Mouse (Mus musculus) forebrain, postnatal 0 days (tissue): Measurements from ENCODE around the gene Swsap1. TPM values are rescaled to one million over a fixed set of nuclear protein-coding genes. Genes with fewer than 3 reads are reported as not detected.

Experiments used
- ATAC-seq: fragments of 200-750 bp; cut with Nextera tagmentation; 2 replicates; pipeline ENCODE4 v1.8.0; 2017; ENCODE audit warnings: mild to moderate bottlenecking, moderate library complexity
- DNase-seq: peaks from one replicate; pipeline ENCODE4 v3.0.0-alpha.2; 2015
- H3K27ac ChIP-seq: fragments of 300-500 bp; sonication (generic); 2 replicates; pipeline ENCODE4 v1.5.1; 2014; ENCODE audit warnings: low read depth, mild to moderate bottlenecking, antibody characterized with exemption, low read length, moderate library complexity, mixed read lengths
- H3K27me3 ChIP-seq: fragments of 300-500 bp; sonication (generic); 2 replicates; pipeline ENCODE4 v1.6.1; 2014; ENCODE audit warnings: mild to moderate bottlenecking, low read length, mixed read lengths; ENCODE audit not compliant: insufficient read depth
- H3K36me3 ChIP-seq: fragments of 300-500 bp; sonication (generic); 2 replicates; pipeline ENCODE4 v1.6.1; 2014; ENCODE audit warnings: mild to moderate bottlenecking, moderate library complexity; ENCODE audit not compliant: insufficient read depth
- H3K4me1 ChIP-seq: fragments of 300-500 bp; sonication (generic); 2 replicates; pipeline ENCODE4 v1.6.1; 2014; ENCODE audit warnings: antibody characterized with exemption; ENCODE audit not compliant: insufficient read depth
- H3K4me2 ChIP-seq: fragments of 300-500 bp; sonication (generic); 2 replicates; pipeline ENCODE4 v1.6.1; 2014; ENCODE audit warnings: low read depth, mild to moderate bottlenecking, moderate library complexity
- H3K4me3 ChIP-seq: fragments of 300-500 bp; sonication (generic); 2 replicates; pipeline ENCODE4 v1.5.1; 2014; ENCODE audit warnings: low read depth, low read length, mixed read lengths
- H3K9ac ChIP-seq: fragments of 300-500 bp; sonication (generic); 2 replicates; pipeline ENCODE4 v1.6.1; 2014; ENCODE audit warnings: mild to moderate bottlenecking
- H3K9me3 ChIP-seq: fragments of 300-500 bp; sonication (generic); 2 replicates; pipeline ENCODE4 v1.6.1; 2016; ENCODE audit warnings: low read length
- CTCF ChIP-seq: sonication (generic); IDR thresholded peaks from 2 replicates; pipeline ENCODE4 v1.5.1; 2016; ENCODE audit warnings: antibody characterized with exemption, control low read depth, low read depth
- WGBS: fragments of 180-500 bp; shearing (Covaris S2); extraction: QIAGEN DNeasy Blood & Tissue Kit; methylation state at CpG from one replicate; pipeline ENCODE4 v1.1.7; 2014; 5-methylcytosine and 5-hydroxymethylcytosine counted together
- polyA plus RNA-seq: library from polyadenylated mRNA; unstranded; fragments of >200 nt; fragmentation: Nextera tagmentation; extraction: Ambion mirVana; gene quantifications from 2 replicates; pipeline ENCODE4 v1.2.1, GENCODE M21; 2015
- total RNA-seq: library from RNA; depleted of rRNA; stranded (reverse); fragments of >200 nt; gene quantifications from 2 replicates; pipeline ENCODE4 v1.2.3, GENCODE M21; 2014

The Swsap1 gene
- total and polyA plus RNA-seq, 2 experiments from 2014 or later, result 7.3 to 37.7 TPM

DNA sequence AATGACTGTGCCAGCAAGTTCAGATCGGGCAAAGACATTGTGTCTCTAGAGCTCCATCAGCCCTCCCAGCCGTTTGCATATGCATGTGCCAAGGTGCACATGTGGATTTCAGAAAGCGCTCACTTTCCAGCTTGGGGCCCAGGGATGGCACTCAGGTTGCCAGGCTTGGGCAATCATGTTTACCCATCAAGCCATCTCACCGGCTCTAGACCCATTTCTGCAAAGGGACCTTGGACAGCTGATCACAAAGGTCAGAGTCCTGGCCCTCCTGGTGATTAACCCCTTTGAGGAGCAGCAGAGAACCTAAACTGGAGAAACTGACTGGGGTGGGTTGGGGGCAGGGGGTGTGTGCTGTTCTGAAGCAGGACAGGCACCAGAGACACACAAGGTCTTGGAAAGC lies 36.7 kb downstream of the Swsap1 start:
- 71% methylated on average over 4 of the region's 4 CpGs for WGBS
- ATAC-seq, result no peak
- Histone ChIP-seq H3K9me3 (no peaks in the 10 kb centered on the region), H3K4me1 (peaks cover 8% of the 10 kb centered on the region), H3K4me2 (no peak overlapping the region), H3K9ac (no peak overlapping the region), H3K4me3 (no peak overlapping the region), H3K27me3 (peaks cover 30% of the 10 kb centered on the region), H3K27ac (no peak overlapping the region), H3K36me3 (no peaks in the 10 kb centered on the region)
- no peak for DNase-seq
- TF ChIP-seq CTCF, result no peak

DNA sequence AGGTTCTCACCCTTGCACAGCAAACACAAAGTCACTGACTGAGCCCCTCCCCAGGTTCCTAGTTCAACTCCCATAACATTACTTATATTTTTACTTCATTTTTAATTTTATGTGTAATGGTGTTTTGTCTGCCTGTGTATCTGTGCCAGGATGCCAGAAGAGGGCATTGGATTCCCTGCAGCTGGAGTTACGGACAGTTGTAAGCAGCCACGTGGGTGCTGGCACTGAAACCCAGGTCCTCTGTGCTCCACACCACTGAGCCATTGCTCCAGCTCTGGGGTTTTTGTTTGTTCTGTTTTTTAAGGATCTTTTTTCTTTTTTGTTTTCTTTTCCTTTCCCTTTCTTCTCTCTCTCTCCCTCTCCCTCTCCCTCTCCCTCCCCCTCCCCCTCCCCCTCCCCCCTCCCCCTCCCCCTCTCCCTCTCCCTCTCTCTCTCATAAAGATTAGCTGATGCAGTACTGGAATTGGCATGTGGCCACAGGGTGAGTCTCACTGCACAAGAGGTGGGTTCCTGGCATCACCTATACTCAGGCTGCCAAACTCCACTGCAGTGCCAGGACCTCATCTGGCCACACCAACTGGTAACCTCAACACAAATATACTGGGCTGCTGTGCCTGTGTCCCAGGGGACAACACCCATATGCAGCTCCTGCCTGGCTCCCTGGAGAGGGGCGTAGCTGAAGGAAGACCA lies 40.8 kb downstream of the Swsap1 start:
- DNase-seq (no peak), ATAC-seq (no peak)
- no peak overlapping the region for H3K4me2 ChIP-seq
- no peak overlapping the region for H3K9ac ChIP-seq
- H3K27ac ChIP-seq, result no peak overlapping the region
- WGBS, result 92% methylated on average over 3 of the region's 3 CpGs
- no peak for TF ChIP-seq CTCF
- no peaks in the 10 kb centered on the region for H3K9me3 ChIP-seq
- no peaks in the 10 kb centered on the region for H3K4me1 ChIP-seq
- H3K27me3 ChIP-seq, result peaks cover 3% of the 10 kb centered on the region
- no peaks in the 10 kb centered on the region for H3K36me3 ChIP-seq
- H3K4me3 ChIP-seq, result no peak overlapping the region

DNA sequence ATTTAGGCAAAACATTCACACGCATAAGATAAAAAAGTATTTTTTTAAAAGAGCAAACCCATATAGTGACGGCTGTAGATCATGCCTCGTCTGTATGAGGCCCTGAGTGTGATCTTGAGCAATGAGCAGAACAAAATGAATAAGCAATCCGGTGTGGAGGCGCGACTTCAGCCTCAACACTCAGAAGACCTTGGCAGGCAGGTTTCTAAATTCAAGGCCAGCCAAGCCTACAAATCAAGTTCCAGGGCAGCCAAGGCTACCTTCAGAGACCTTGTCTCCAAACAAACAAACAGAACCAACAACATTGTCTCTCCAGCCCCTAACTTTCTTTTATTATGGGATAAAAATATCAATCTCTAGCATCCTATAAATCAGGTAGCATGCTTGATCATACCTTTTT lies 44.7 kb downstream of the Swsap1 start:
- no peaks in the 10 kb centered on the region for H3K9me3 ChIP-seq
- H3K27me3 ChIP-seq, result no peaks in the 10 kb centered on the region
- H3K9ac ChIP-seq, result no peak overlapping the region
- no peak overlapping the region for H3K4me3 ChIP-seq
- no peak overlapping the region for H3K27ac ChIP-seq
- ATAC-seq, result no peak
- WGBS, result 94% methylated on average over 6 of the region's 6 CpGs
- no peak overlapping the region for H3K4me2 ChIP-seq
- no peak for TF ChIP-seq CTCF
- peaks cover 21% of the 10 kb centered on the region for H3K4me1 ChIP-seq
- peaks cover 11% of the 10 kb centered on the region for H3K36me3 ChIP-seq
- no peak for DNase-seq

DNA sequence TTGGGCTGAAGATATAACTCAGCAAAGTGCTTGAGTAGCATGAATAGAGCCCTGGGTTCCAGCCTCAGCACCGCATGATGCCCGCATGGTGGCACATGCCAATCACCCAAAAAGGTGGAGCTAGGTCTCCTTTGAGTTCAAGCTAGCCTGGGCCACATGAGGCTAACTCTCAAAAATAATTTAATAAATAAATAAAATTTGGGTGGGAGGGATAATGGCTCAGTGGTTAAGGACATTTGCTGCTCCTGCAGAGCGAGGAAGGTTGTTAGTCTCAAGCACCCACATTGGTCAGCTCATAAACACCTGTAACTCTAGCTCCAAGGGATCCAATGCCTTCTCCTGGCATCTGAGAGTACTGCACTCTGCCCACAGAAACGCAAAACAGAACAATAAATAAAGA lies 46.1 kb downstream of the Swsap1 start:
- peak; percentile 31; the same call in 1 of the 2 replicates for TF ChIP-seq CTCF
- 79% methylated on average over 4 of the region's 4 CpGs for WGBS
- no peak overlapping the region for H3K4me3 ChIP-seq

DNA sequence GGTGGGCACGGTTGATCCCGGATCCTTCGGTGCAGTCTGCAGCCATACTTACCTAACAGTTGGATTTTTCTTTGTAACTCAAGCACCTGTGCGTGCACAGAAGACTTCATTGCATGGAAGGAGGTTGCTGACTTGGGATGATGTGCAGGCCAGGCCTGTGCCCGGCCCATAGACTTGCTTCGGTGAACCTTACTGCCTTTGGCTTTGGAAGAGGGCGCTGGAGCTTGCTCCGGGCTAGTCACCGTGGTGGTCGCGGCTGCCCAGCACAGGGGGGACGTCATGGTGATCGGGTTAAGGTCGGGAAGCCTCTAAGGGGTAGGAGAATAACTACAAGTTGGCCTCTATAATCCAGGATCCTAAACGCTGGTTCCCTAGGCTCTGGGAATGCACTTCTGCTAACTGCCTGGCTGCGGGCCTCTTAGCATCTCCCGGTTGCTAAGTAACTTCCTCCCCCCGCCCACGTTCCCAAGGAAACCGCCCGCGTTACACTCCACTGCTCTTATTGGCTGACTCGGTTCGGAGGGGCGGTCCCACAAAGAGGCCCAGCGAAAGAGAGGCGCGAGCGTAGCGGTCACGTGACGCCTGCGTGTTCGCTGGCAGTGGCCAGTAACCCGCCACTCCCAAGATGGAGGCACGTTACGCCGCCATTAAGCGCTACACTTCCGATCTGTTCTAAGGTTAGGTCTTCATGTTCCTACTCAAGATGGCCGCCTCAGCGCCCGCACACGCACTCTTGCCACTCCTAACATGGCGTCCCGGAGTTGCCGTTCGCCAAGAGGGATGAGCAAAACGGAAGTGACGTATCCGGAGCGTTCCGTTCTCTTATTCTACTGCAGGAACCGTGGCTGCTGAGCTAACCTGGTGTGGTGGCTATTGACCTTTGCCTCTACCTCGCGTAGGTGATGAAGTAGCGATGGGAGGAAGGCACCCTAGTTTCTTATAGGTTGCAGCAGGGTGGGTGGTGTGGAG lies 46.9 kb downstream of the Swsap1 start, which contains the start of the genes Ccdc151 and Prkcsh:
Gene Ccdc151, minus strand, starts transcription at position 441 of the 969 bp plus-strand sequence.
Gene Prkcsh, plus strand, starts transcription at position 613 of the 969 bp plus-strand sequence.
- Histone ChIP-seq H3K27me3 (no peaks in the 10 kb centered on the region), H3K27ac (peak within 1 kb of the TSS; percentile 86), H3K9ac (peak within 1 kb of the TSS; percentile 75), H3K4me1 (peaks cover 21% of the 10 kb centered on the region), H3K4me3 (peak within 1 kb of the TSS; percentile 85), H3K36me3 (peaks cover 29% of the 10 kb centered on the region), H3K4me2 (peak within 1 kb of the TSS; percentile 86), H3K9me3 (no peaks in the 10 kb centered on the region)
- DNase-seq (peak; percentile 100), ATAC-seq (peak; percentile 98)
- TF ChIP-seq CTCF, result peak; percentile 28; the same call in 1 of the 2 replicates
- 5% methylated on average over 57 of the region's 57 CpGs for WGBS

More for the DNA sequence above, 46.1 kb downstream of the Swsap1 start:
- Histone ChIP-seq H3K36me3 (peaks cover 24% of the 10 kb centered on the region), H3K9ac (no peak overlapping the region), H3K27me3 (no peaks in the 10 kb centered on the region), H3K27ac (0 out of 2 replicates have a peak overlapping the region, but pooled peaks have one; percentile 85), H3K9me3 (no peaks in the 10 kb centered on the region), H3K4me1 (peaks cover 21% of the 10 kb centered on the region), H3K4me2 (peak overlapping the region; percentile 76; the same call in 1 of the 2 replicates)
- ATAC-seq (no peak), DNase-seq (no peak)

DNA sequence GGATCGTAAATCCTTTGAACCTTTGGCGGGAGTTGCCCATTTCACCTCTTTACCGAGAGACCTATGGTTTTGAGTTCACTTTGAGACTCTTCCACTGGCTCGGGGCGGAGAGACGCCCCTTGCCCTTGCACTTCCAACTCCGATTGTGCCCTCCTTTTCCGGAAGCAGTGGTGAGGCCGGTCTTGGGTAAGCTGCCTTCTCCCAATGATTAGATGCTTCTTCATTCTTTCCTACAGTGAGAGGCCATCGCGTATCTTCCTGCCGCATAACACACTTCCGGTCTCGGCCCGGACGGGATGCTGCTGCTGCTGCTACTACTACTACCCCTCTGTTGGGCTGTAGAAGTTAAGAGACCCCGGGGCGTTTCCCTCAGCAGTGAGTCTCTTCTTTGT lies 47.6 kb downstream of the Swsap1 start:
- WGBS, result under 1% methylated on average over 18 of the region's 18 CpGs

More for the DNA sequence above, 47.6 kb downstream of the Swsap1 start:
- peaks cover 21% of the 10 kb centered on the region for H3K4me1 ChIP-seq
- DNase-seq (no peak), ATAC-seq (peak; percentile 19)
- no peaks in the 10 kb centered on the region for H3K27me3 ChIP-seq
- peak overlapping the region; percentile 86 for H3K27ac ChIP-seq
- no peaks in the 10 kb centered on the region for H3K9me3 ChIP-seq
- no peak for TF ChIP-seq CTCF
- peak overlapping the region; percentile 86 for H3K4me2 ChIP-seq
- peak overlapping the region; percentile 85 for H3K4me3 ChIP-seq
- peaks cover 35% of the 10 kb centered on the region for H3K36me3 ChIP-seq
- H3K9ac ChIP-seq, result peak overlapping the region; percentile 75
